Mouse (Mus musculus) pancreas, adult 10 weeks (tissue): ENCODE measurements around the gene Defa28. TPM values are rescaled to one million over a fixed set of nuclear protein-coding genes. Genes with fewer than 3 reads are reported as not detected.

Experiments used
- polyA plus RNA-seq: library from polyadenylated mRNA; stranded (reverse); fragments of 350-450 nt; fragmentation: Illumina TruSeq; extraction: RNeasy Lipid Tissue Mini Kit (QIAGEN cat#74804); gene quantifications from one replicate; pipeline ENCODE4 v1.2.3, GENCODE M21; 2015; ENCODE audit warnings: low read depth, low replicate concordance; ENCODE audit not compliant: insufficient read depth

The Defa28 gene
- not detected for polyA plus RNA-seq

GRCm38 (mm10) chr8:21582706-21583105 is at the start of gene Defa28:
TSS of gene Defa28 (plus strand) at chr8:21583006.

DNA sequence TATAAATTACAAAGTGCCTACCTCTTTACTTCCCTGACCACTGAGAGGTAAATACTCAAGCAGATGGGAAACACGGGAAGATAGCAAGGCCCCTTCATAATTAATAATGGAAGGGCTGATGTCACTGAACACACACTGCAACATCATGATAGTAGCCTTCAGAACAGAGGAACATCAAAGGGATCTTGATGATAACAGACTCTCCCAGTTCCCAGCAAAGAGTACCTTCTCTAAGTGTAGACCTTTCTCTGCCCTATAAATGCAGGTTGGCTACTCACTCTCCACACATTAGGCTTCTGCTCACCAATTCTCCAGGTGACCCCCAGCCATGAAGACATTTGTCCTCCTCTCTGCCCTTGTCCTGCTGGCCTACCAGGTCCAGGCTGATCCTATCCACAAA is 17.7 kb upstream of the Defa28 start, which contains the start of gene Defa37:
TSS of gene Defa37 (plus strand) at position 301 of the 400 bp plus-strand sequence.

GRCm38 (mm10) chr8:21594408-21594807 is 11.6 kb downstream of the Defa28 start, which contains the start of gene Gm7861:
TSS of gene Gm7861 (minus strand) at chr8:21594508.

DNA sequence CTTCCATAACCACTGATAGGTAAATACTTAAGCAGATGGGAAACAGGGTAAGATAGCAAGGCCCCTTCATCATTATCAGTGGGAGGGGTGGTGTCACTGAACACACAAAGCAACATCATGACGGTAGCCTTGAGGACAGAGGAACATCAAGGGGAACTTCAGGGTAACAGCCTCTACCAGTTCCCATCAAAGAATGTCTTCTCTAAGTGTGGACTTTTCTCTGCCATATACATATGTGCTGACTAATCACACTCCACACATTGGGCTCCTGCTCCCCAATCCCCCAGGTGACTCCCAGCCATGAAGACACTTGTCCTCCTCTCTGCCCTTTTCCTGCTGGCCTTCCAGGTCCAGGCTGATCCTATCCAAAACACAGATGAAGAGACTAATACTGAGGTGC is 35.1 kb downstream of the Defa28 start, which contains the start of gene Defa26:
TSS of gene Defa26 (plus strand) at position 301 of the 400 bp plus-strand sequence.

Other genes starting within 250 kb of the Defa28 start
- gene Defa2, start 204.5 kb upstream of the Defa28 start, polyA plus RNA-seq: not detected
- not detected for gene Defa33, start 191.2 kb upstream of the Defa28 start, polyA plus RNA-seq
- gene Defa36, start 155.6 kb upstream of the Defa28 start, polyA plus RNA-seq: not detected
- not detected for gene Gm7849, start 126.4 kb upstream of the Defa28 start, polyA plus RNA-seq
- gene Defa20, start 73.7 kb upstream of the Defa28 start, polyA plus RNA-seq: not detected
- not detected for gene Defa32, start 54.0 kb upstream of the Defa28 start, polyA plus RNA-seq
- not detected for gene Defa37, start 17.6 kb upstream of the Defa28 start, polyA plus RNA-seq
- not detected for gene Gm7861, start 11.5 kb downstream of the Defa28 start, polyA plus RNA-seq
- gene Defa26, start 35.2 kb downstream of the Defa28 start, polyA plus RNA-seq: not detected
- gene Defa17, start 72.8 kb downstream of the Defa28 start, polyA plus RNA-seq: not detected
- not detected for gene Defa34, start 82.8 kb downstream of the Defa28 start, polyA plus RNA-seq
- not detected for gene AY761184, start 120.6 kb downstream of the Defa28 start, polyA plus RNA-seq
- gene Defa24, start 151.5 kb downstream of the Defa28 start, polyA plus RNA-seq: not detected
- gene Defb50, start 240.5 kb downstream of the Defa28 start, polyA plus RNA-seq: not detected